Mouse (Mus musculus) forebrain, embryonic 12.5 days (tissue): ENCODE data around the gene Zfp120. TPM values are rescaled to one million over a fixed set of nuclear protein-coding genes. Genes with fewer than 3 reads are reported as not detected.
"Not testable (repeated sequence)": the region's sequence is repeated elsewhere in the genome, so short reads cannot be mapped to it uniquely, and the experiment has no call there.

Experiments used
- ATAC-seq: fragments of 200-750 bp; cut with Nextera tagmentation; 2 replicates; pipeline ENCODE4 v1.8.0; 2017; ENCODE audit warnings: moderate TSS enrichment; ENCODE audit not compliant: low FRiP score
- H3K27ac ChIP-seq: fragments of 300-500 bp; sonication (generic); 2 replicates; pipeline ENCODE4 v1.5.1; 2016; ENCODE audit warnings: mild to moderate bottlenecking
- H3K27me3 ChIP-seq: fragments of 300-500 bp; sonication (generic); 2 replicates; pipeline ENCODE4 v1.6.1; 2016; ENCODE audit warnings: mild to moderate bottlenecking
- H3K36me3 ChIP-seq: fragments of 300-500 bp; sonication (generic); replicated peaks from 2 replicates; pipeline ENCODE4 v1.6.1; 2016; ENCODE audit warnings: mild to moderate bottlenecking
- H3K4me1 ChIP-seq: fragments of 300-500 bp; sonication (generic); 2 replicates; pipeline ENCODE4 v1.6.1; 2016
- H3K4me2 ChIP-seq: fragments of 300-500 bp; sonication (generic); 2 replicates; pipeline ENCODE4 v1.6.1; 2016; ENCODE audit warnings: mild to moderate bottlenecking, moderate library complexity
- H3K4me3 ChIP-seq: fragments of 300-500 bp; sonication (generic); replicated peaks from 2 replicates; pipeline ENCODE4 v1.5.1; 2016; ENCODE audit warnings: mild to moderate bottlenecking
- H3K9ac ChIP-seq: fragments of 300-500 bp; sonication (generic); 2 replicates; pipeline ENCODE4 v1.6.1; 2016; ENCODE audit warnings: mild to moderate bottlenecking
- H3K9me3 ChIP-seq: fragments of 300-500 bp; sonication (generic); 2 replicates; pipeline ENCODE4 v1.6.1; 2016
- WGBS: fragments of 180-500 bp; shearing (Covaris S2); methylation state at CpG from one replicate; pipeline ENCODE4 v1.1.7; 2016; 5-methylcytosine and 5-hydroxymethylcytosine counted together
- polyA plus RNA-seq: library from polyadenylated mRNA; unstranded; fragments of >200 nt; fragmentation: Nextera tagmentation; extraction: Ambion mirVana; gene quantifications from 2 replicates; pipeline ENCODE4 v1.2.1, GENCODE M21; 2016

Zfp120 gene
- 8.2 and 8.7 TPM in 2 replicates for polyA plus RNA-seq

GRCm38 (mm10) chr2:150136435-150136897 is at the start of gene Zfp120:
Zfp120 (minus strand) TSS chr2:150136708.
- peak within 1 kb of the TSS; percentile 62 for H3K4me2 ChIP-seq
- H3K27ac ChIP-seq: peak within 1 kb of the TSS; percentile 69
- peaks cover 16% of the 10 kb centered on the region for H3K36me3 ChIP-seq
- H3K27me3 ChIP-seq: no peaks in the 10 kb centered on the region
- peaks cover 6% of the 10 kb centered on the region for H3K4me1 ChIP-seq
- ATAC-seq: peak; percentile 100
- WGBS: under 1% methylated on average over 13 of the region's 13 CpGs
- H3K9ac ChIP-seq: peak within 1 kb of the TSS; percentile 72
- peak within 1 kb of the TSS; percentile 72 for H3K4me3 ChIP-seq
- H3K9me3 ChIP-seq: no peaks in the 10 kb centered on the region

GRCm38 (mm10) chr2:150181570-150181999 is 45.1 kb upstream of the Zfp120 start, which contains the start of gene Gm14139:
Gm14139 (plus strand) TSS chr2:150181755.
- not testable (repeated sequence) for H3K36me3 ChIP-seq, H3K4me2 ChIP-seq, H3K4me3 ChIP-seq, H3K27me3 ChIP-seq, H3K9ac ChIP-seq, H3K27ac ChIP-seq, H3K4me1 ChIP-seq, H3K9me3 ChIP-seq, ATAC-seq
- 80% methylated on average over 7 of the region's 7 CpGs for WGBS

- H3K9ac ChIP-seq, H3K27ac ChIP-seq, ATAC-seq, H3K4me3 ChIP-seq, H3K27me3 ChIP-seq, H3K36me3 ChIP-seq, H3K4me2 ChIP-seq, H3K9me3 ChIP-seq, H3K4me1 ChIP-seq: not testable (repeated sequence)
These were observed 44.5 kb upstream of the Zfp120 start for GRCm38 (mm10) chr2:150181046-150181445.

- H3K36me3 ChIP-seq, ATAC-seq, H3K4me2 ChIP-seq, H3K27ac ChIP-seq, H3K27me3 ChIP-seq, H3K4me1 ChIP-seq, H3K9ac ChIP-seq, H3K9me3 ChIP-seq, H3K4me3 ChIP-seq: not testable (repeated sequence)
- 82% methylated on average over 4 of the region's 4 CpGs for WGBS
These were observed 43.1 kb upstream of the Zfp120 start, which contains the start of gene Gm10770 for GRCm38 (mm10) chr2:150179579-150179978. Gm10770 (minus strand) TSS chr2:150179679.

- Histone ChIP-seq H3K4me2 (no peak overlapping the region), H3K4me3 (no peak overlapping the region), H3K4me1 (no peaks in the 10 kb centered on the region), H3K36me3 (no peaks in the 10 kb centered on the region), H3K9me3 (0 out of 2 replicates have a peak, but pooled peaks cover 7% of the 10 kb centered on the region), H3K27me3 (no peaks in the 10 kb centered on the region), H3K27ac (no peak overlapping the region), H3K9ac (no peak overlapping the region)
- ATAC-seq: no peak
These were observed 37.3 kb upstream of the Zfp120 start for GRCm38 (mm10) chr2:150173833-150174232.

GRCm38 (mm10) chr2:150166703-150167102 is 30.2 kb upstream of the Zfp120 start:
- Histone ChIP-seq H3K27me3 (no peaks in the 10 kb centered on the region), H3K4me2 (no peak overlapping the region), H3K9me3 (no peaks in the 10 kb centered on the region), H3K4me1 (no peaks in the 10 kb centered on the region), H3K9ac (no peak overlapping the region), H3K27ac (no peak overlapping the region), H3K36me3 (no peaks in the 10 kb centered on the region), H3K4me3 (no peak overlapping the region)
- ATAC-seq: no peak

GRCm38 (mm10) chr2:150132773-150133172 is 3.7 kb downstream of the Zfp120 start:
- Histone ChIP-seq H3K9ac (no peak overlapping the region), H3K27ac (no peak overlapping the region), H3K9me3 (peaks cover 14% of the 10 kb centered on the region), H3K36me3 (peaks cover 29% of the 10 kb centered on the region), H3K4me2 (no peak overlapping the region), H3K27me3 (no peaks in the 10 kb centered on the region), H3K4me3 (no peak overlapping the region), H3K4me1 (peaks cover 6% of the 10 kb centered on the region)
- WGBS: 83% methylated on average over 2 of the region's 2 CpGs
- ATAC-seq: no peak

GRCm38 (mm10) chr2:150132002-150132401 is 4.5 kb downstream of the Zfp120 start:
- not testable (repeated sequence) for H3K4me1 ChIP-seq, H3K9ac ChIP-seq, H3K27ac ChIP-seq, ATAC-seq, H3K4me2 ChIP-seq, H3K4me3 ChIP-seq, H3K27me3 ChIP-seq
- Histone ChIP-seq H3K9me3 (peaks cover 15% of the 10 kb centered on the region), H3K36me3 (peaks cover 30% of the 10 kb centered on the region)
- WGBS: 95% methylated on average over 1 of the region's 1 CpGs

GRCm38 (mm10) chr2:150111247-150111912 is 25.1 kb downstream of the Zfp120 start:
- H3K27ac ChIP-seq: no peak overlapping the region
- no peak for ATAC-seq
- H3K4me2 ChIP-seq: no peak overlapping the region
- H3K4me1 ChIP-seq: no peaks in the 10 kb centered on the region
- no peak overlapping the region for H3K4me3 ChIP-seq
- H3K36me3 ChIP-seq: peaks cover 24% of the 10 kb centered on the region
- H3K27me3 ChIP-seq: no peaks in the 10 kb centered on the region
- no peak overlapping the region for H3K9ac ChIP-seq
- H3K9me3 ChIP-seq: peaks cover 25% of the 10 kb centered on the region
- WGBS: 89% methylated on average over 10 of the region's 10 CpGs

- 28% methylated on average over 2 of the region's 2 CpGs for WGBS
- ATAC-seq, H3K27ac ChIP-seq, H3K4me3 ChIP-seq, H3K4me2 ChIP-seq, H3K27me3 ChIP-seq, H3K9me3 ChIP-seq, H3K9ac ChIP-seq, H3K4me1 ChIP-seq, H3K36me3 ChIP-seq: not testable (repeated sequence)
These were observed 36.9 kb downstream of the Zfp120 start for GRCm38 (mm10) chr2:150099618-150100017.

Other genes with a start within 250 kb of the Zfp120 start
- gene Gm10770, start 43.0 kb upstream of the Zfp120 start, polyA plus RNA-seq: not detected in 2 replicates
- gene Gm14139, start 45.0 kb upstream of the Zfp120 start, polyA plus RNA-seq: not detected in 2 replicates
- gene Zfp937, start 81.4 kb upstream of the Zfp120 start, polyA plus RNA-seq: 10.6 and 10.8 TPM in 2 replicates
- gene Gm21994, start 118.9 kb upstream of the Zfp120 start, polyA plus RNA-seq: 3.3 and 3.4 TPM in 2 replicates
- gene Gm14124, start 120.8 kb upstream of the Zfp120 start, polyA plus RNA-seq: not detected in 2 replicates
- 3.3 TPM in 1 of 2 replicates, not detected in the other for gene Gm10130, start 187.0 kb upstream of the Zfp120 start, polyA plus RNA-seq
- gene 3300002I08Rik, start 226.1 kb upstream of the Zfp120 start, polyA plus RNA-seq: 12.2 and 13.1 TPM in 2 replicates